Mouse (Mus musculus) embryo, embryonic 10.5 days (tissue): ENCODE measurements around the gene Scgb1b24.

Experiments
- DNase-seq: peaks from one replicate; pipeline ENCODE4 v3.0.0-alpha.2; 2015; ENCODE audit warnings: low spot score

Scgb1b24 gene

DNA sequence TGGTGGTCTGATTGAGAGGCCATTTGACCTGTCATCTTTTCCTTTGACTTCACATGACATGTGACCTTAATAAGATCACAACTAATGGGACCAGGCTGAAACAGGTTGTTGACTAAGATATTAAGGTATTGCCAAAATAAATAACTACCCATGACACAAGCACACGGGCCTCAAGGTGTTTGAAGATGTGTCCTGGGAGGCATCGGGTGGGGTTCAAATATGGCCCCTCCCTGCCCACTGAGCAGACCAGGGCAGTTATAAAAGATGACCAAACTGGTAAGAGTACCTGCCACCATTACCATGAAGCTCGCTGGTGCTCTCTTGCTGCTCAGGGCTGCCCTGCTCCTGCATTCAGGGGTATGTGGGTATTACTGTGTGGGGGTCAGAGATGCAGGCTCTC is at the start of gene Scgb1b24:
Gene Scgb1b24, plus strand, starts transcription at position 301 of the 400 bp plus-strand sequence.
- no peak for DNase-seq

DNA sequence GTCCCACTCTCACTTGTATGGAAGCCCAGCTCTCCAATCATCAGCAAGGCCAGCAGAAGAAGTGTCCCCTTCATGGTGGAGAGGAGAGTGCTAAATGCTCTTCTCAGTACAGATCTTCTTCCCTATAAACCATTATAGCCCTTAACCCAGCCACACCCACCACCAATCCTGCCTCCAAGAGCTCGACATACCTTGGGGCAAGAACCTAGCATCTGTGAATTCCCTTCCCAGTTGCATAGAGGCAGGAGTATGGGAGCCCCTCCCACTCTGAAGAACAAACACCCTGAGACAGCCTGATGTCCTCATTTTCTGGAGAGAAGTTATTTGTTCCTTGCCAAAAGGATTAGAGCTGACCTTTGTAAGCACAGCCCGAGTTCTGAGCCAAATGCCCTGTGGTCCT is 4.4 kb upstream of the Scgb1b24 start, which contains the start of gene Scgb2b24:
Gene Scgb2b24, minus strand, starts transcription at position 101 of the 400 bp plus-strand sequence.
- DNase-seq = no peak
